27 mouse cellular contexts compared by ENCODE assay signal in genomic region chr3:98368776-98369175, GRCm38 (mm10). TPM values are rescaled to one million over a fixed set of nuclear protein-coding genes. Genes with fewer than 3 reads are reported as not detected.
DNase-seq lines count a peak whose midpoint lies in the region; ATAC-seq and TF ChIP-seq lines count a peak whose summit lies in the region.
"Had no signal": no experiment of that assay in that cellular context is flagged by ENCODE, and none has a peak within 500 bp of the region (broad histone marks: within the 10 kb centered on the region; RNA-seq: fewer than 3 reads in every experiment).

No protein-coding gene starts in this region.

- no peak for TF ChIP-seq CTCF in kidney, adult 2 months (conservative IDR thresholded peaks at IDR 0.05; ENCODE audit: insufficient read depth, insufficient read length, low read depth, low read length)

- 27% methylated on average over 2 of the region's 2 CpGs for WGBS in kidney, adult 2 months

- no peak overlapping the region for H3K4me3 ChIP-seq in kidney, adult 2 months (ENCODE audit: insufficient read depth, low read depth, low read length)
- H3K4me3 ChIP-seq: embryonic facial prominence, embryonic 15.5 days; forebrain, embryonic 13.5 days; heart, embryonic 10.5 days; heart, embryonic 15.5 days; intestine, embryonic 15.5 days; liver, embryonic 12.5 days; midbrain, embryonic 13.5 days had no signal

- no peaks in the 10 kb centered on the region for H3K27me3 ChIP-seq in kidney, adult 2 months (replicated peaks; ENCODE audit: control insufficient read depth, insufficient read depth, low read length)
- H3K27me3 ChIP-seq: embryonic facial prominence, embryonic 15.5 days; forebrain, embryonic 13.5 days; heart, embryonic 15.5 days; intestine, embryonic 15.5 days; liver, embryonic 12.5 days; midbrain, embryonic 13.5 days had no signal

- H3K36me3 ChIP-seq in kidney, adult 2 months (ENCODE audit: control insufficient read depth, insufficient read depth, low read length), result no peaks in the 10 kb centered on the region
- H3K36me3 ChIP-seq: embryonic facial prominence, embryonic 15.5 days; heart, embryonic 10.5 days; heart, embryonic 15.5 days; intestine, embryonic 15.5 days; liver, embryonic 12.5 days; midbrain, embryonic 13.5 days had no signal

- TF ChIP-seq POLR2A in kidney, adult 2 months (IDR thresholded peaks at IDR 0.05; ENCODE audit: low read depth, low read length), result no peak

- H3K27ac ChIP-seq in kidney, adult 2 months (ENCODE audit: insufficient read depth, low read depth, low read length), result peak overlapping the region; percentile 99
- H3K27ac ChIP-seq: embryonic facial prominence, embryonic 15.5 days; forebrain, embryonic 13.5 days; heart, embryonic 10.5 days; heart, embryonic 15.5 days; hindbrain, postnatal 0 days; intestine, embryonic 15.5 days; liver, embryonic 12.5 days; macrophage; midbrain, embryonic 13.5 days had no signal

- H3K4me1 ChIP-seq in kidney, adult 2 months (ENCODE audit: control insufficient read depth, insufficient read depth, low read length), result peaks cover 15% of the 10 kb centered on the region; the same call in 1 of the 2 replicates
- H3K4me1 ChIP-seq: embryonic facial prominence, embryonic 15.5 days; forebrain, embryonic 13.5 days; heart, embryonic 10.5 days; intestine, embryonic 15.5 days; liver, embryonic 12.5 days; midbrain, embryonic 13.5 days had no signal

- peak; percentile 87 for DNase-seq in kidney, adult 2 months
- DNase-seq in kidney, postnatal 4 days, result no peak
- peak; percentile 16 for DNase-seq in adipocyte (ENCODE audit: low spot score)
- peak; percentile 88 for DNase-seq in fat pad, adult 2 months (ENCODE audit: extremely low read depth, low read depth, low spot score)
- peak; percentile 48 for DNase-seq in kidney, postnatal 14 days
- no peak for DNase-seq in layer of hippocampus, postnatal 25 days (ENCODE audit: extremely low spot score in 1 of 2, low spot score in 1 of 2)
- DNase-seq in retina, embryonic 14.5 days (ENCODE audit: low spot score), result no peak
- DNase-seq: adrenal gland, adult 2 months; B cell, adult 2 months; cerebellum, adult 2 months; cerebellum, postnatal 14 days; left cerebral cortex, postnatal 4 days; liver, postnatal 0 days; retina, postnatal 1 day; right cerebral cortex, postnatal 14 days; spleen, adult 18-20 months had no signal

- no peak for ATAC-seq in monocyte, adult 5-6 weeks (replicated peaks; ENCODE audit: insufficient number of reproducible peaks, low FRiP score, low TSS enrichment, poor library complexity, severe bottlenecking)
- ATAC-seq: forebrain, embryonic 13.5 days; hindbrain, postnatal 0 days; intestine, embryonic 15.5 days; liver, embryonic 12.5 days; liver, postnatal 0 days; midbrain, embryonic 13.5 days had no signal

RNA-seq across cellular contexts. Expression of gene Zfp697, which starts 13.5 kb away (rescaled TPM):
- polyA plus RNA-seq in kidney, adult 2 months (2012; rRNA removed), result 14.7 and 16.2 TPM in 2 replicates
- total RNA-seq in layer of hippocampus, postnatal 25 days (2021), result 10 to 100 TPM; 24.0 to 27.7 TPM
- not detected in 3 replicates for total RNA-seq in monocyte, adult 5-6 weeks (2017)
- total RNA-seq: megakaryocyte-erythroid progenitor cell, adult 5-6 weeks had no signal

RNA-seq across cellular contexts. Expression of gene Phgdh, which starts 29.0 kb away (rescaled TPM):
- polyA plus RNA-seq in kidney, adult 2 months (2012; rRNA removed), result 47.1 and 54.5 TPM in 2 replicates
- total RNA-seq in layer of hippocampus, postnatal 25 days (2021), result 10 to 100 TPM; 67.5 to 79.6 TPM
- 9.0 to 54.0 TPM (median 33.0 TPM) in 3 replicates for total RNA-seq in monocyte, adult 5-6 weeks (2017)

Comparison
In these comparisons a context has a peak if more than half of its experiments do, and no peak if none do; other contexts are left out.
1. DNase-seq: peak in kidney, adult 2 months (single experiment), adipocyte (single experiment), fat pad, adult 2 months (single experiment) and kidney, postnatal 14 days (single experiment); none in kidney, postnatal 4 days (0 of 2), layer of hippocampus, postnatal 25 days (0 of 2) and retina, embryonic 14.5 days (single experiment).
2. RNA of gene Zfp697, which starts 13.5 kb away (total RNA-seq): 24.0 to 27.7 TPM in layer of hippocampus, postnatal 25 days; not detected in monocyte, adult 5-6 weeks; every median in the first group is over 10 times any median in the second.